Mouse (Mus musculus) urinary bladder, postnatal 36 days (tissue): ENCODE measurements at regions not wholly inside any gene's neighbourhood (a gene's known extent, or its start where the extent isn't known, plus 50 kb on each side); places are given as distances from the start of the nearest gene placed in this dataset.

Experiments used
- DNase-seq, 2 experiments: peaks; one replicate each; pipeline ENCODE4 v3.0.0; 2022; ENCODE audit warnings: low spot score in 2 of 2, mixed read lengths in 1 of 2

GRCm38 (mm10) chr4:119018573-119018972 is 57.2 kb downstream of the Lao1 start:
- DNase-seq = no peak

GRCm38 (mm10) chr4:119019013-119019781 is 57.8 kb downstream of the Lao1 start:
- DNase-seq = no peak

- DNase-seq = no peak
These were observed 61.0 kb downstream of the Lao1 start for GRCm38 (mm10) chr4:119022338-119022737.

GRCm38 (mm10) chr4:119026237-119026861 is 65.0 kb downstream of the Lao1 start:
- no peak for DNase-seq

- no peak for DNase-seq
These were observed 66.9 kb downstream of the Lao1 start for GRCm38 (mm10) chr4:119028208-119028821.

- DNase-seq = no peak
These were observed 67.7 kb downstream of the Lao1 start for GRCm38 (mm10) chr4:119029091-119029490.

GRCm38 (mm10) chr4:119029735-119030134 is 68.4 kb downstream of the Lao1 start:
- DNase-seq = no peak

GRCm38 (mm10) chr4:119030865-119031264 is 69.5 kb downstream of the Lao1 start:
- no peak for DNase-seq

- no peak for DNase-seq
These were observed 71.6 kb downstream of the Lao1 start for GRCm38 (mm10) chr4:119033006-119033405.

- DNase-seq = no peak
These were observed 71.9 kb upstream of the Slc2a1 start for GRCm38 (mm10) chr4:119036582-119036981.

- no peak for DNase-seq
These were observed 68.5 kb upstream of the Slc2a1 start for GRCm38 (mm10) chr4:119040041-119040440.

- DNase-seq = no peak
These were observed 66.9 kb upstream of the Slc2a1 start for GRCm38 (mm10) chr4:119041616-119042015.

GRCm38 (mm10) chr4:119044005-119044677 is 64.4 kb upstream of the Slc2a1 start:
- DNase-seq = no peak

- DNase-seq = no peak
These were observed 63.7 kb upstream of the Slc2a1 start for GRCm38 (mm10) chr4:119044836-119045235.

- peak; percentile 30 to 38 for DNase-seq
These were observed 57.6 kb upstream of the Slc2a1 start for GRCm38 (mm10) chr4:119050867-119051353.

- no peak for DNase-seq
These were observed 56.0 kb upstream of the Slc2a1 start for GRCm38 (mm10) chr4:119052537-119052936.

GRCm38 (mm10) chr4:119053241-119053640 is 55.3 kb upstream of the Slc2a1 start:
- no peak for DNase-seq

- DNase-seq = no peak
These were observed 54.8 kb upstream of the Slc2a1 start for GRCm38 (mm10) chr4:119053680-119054079.

GRCm38 (mm10) chr4:119054129-119054528 is 54.4 kb upstream of the Slc2a1 start:
- no peak for DNase-seq

- DNase-seq = no peak
These were observed 51.3 kb upstream of the Slc2a1 start for GRCm38 (mm10) chr4:119057191-119057590.

GRCm38 (mm10) chr4:119057826-119058225 is 50.7 kb upstream of the Slc2a1 start:
- DNase-seq = no peak
